Mouse (Mus musculus) erythroblast, embryonic 14.5 days (primary cell): ENCODE results near the gene Mknk2.

Source experiments
- GATA1 ChIP-seq: IDR thresholded peaks from 2 replicates; pipeline ENCODE4 v1.6.1; 2012; ENCODE audit warnings: low read length, inconsistent platforms, mixed read lengths
- TAL1 ChIP-seq: IDR thresholded peaks from 3 replicates; pipeline ENCODE4 v1.6.1; 2012; ENCODE audit warnings: low read length, inconsistent platforms, mixed read lengths

DNA sequence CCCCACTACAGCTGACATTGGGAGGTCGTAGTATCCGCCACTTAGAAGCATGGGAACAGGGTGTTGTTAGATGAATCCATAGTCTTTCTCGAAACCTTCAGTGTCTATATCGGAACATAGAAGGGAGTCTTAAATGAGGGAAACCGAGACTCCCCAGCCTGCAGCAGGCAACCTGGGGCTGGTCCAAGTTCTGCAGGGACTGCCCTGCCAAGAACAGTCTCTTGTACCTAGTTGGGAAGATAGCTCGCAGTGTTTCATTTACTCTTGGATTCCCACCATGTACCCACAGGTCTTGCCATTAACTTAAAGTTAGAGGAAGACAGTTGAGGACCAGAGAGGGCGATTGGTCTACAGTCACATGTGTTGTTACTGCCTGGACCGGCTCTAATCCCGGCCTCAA, 57.5 kb downstream of the Mknk2 start:
- TF ChIP-seq TAL1, result no peak
- no peak for TF ChIP-seq GATA1
